Mouse (Mus musculus) neural tube, embryonic 15.5 days (tissue): Measurements from ENCODE around the gene Zc2hc1b. TPM values are rescaled to one million over a fixed set of nuclear protein-coding genes. Genes with fewer than 3 reads are reported as not detected.
"Not testable (repeated sequence)": the region's sequence is repeated elsewhere in the genome, so short reads cannot be mapped to it uniquely, and the experiment has no call there.

ENCODE experiments used
- ATAC-seq: fragments of 200-750 bp; cut with Nextera tagmentation; 2 replicates; pipeline ENCODE4 v1.8.0; 2017; ENCODE audit warnings: mild to moderate bottlenecking, moderate TSS enrichment, moderate library complexity; ENCODE audit not compliant: low FRiP score
- H3K27ac ChIP-seq: fragments of 300-500 bp; sonication (generic); replicated peaks from 2 replicates; pipeline ENCODE4 v1.5.1; 2015; ENCODE audit warnings: mild to moderate bottlenecking, inconsistent platforms
- H3K27me3 ChIP-seq: fragments of 300-500 bp; sonication (generic); replicated peaks from 2 replicates; pipeline ENCODE4 v1.6.1; 2015; ENCODE audit warnings: inconsistent platforms
- H3K36me3 ChIP-seq: fragments of 300-500 bp; sonication (generic); 2 replicates; pipeline ENCODE4 v1.6.1; 2015; ENCODE audit warnings: inconsistent platforms
- H3K4me1 ChIP-seq: fragments of 300-500 bp; sonication (generic); 2 replicates; pipeline ENCODE4 v1.6.1; 2015; ENCODE audit warnings: inconsistent platforms
- H3K4me2 ChIP-seq: fragments of 300-500 bp; sonication (generic); 2 replicates; pipeline ENCODE4 v1.6.1; 2015; ENCODE audit warnings: inconsistent platforms, mild to moderate bottlenecking, moderate library complexity
- H3K4me3 ChIP-seq: fragments of 300-500 bp; sonication (generic); replicated peaks from 2 replicates; pipeline ENCODE4 v1.5.1; 2015; ENCODE audit warnings: mild to moderate bottlenecking, inconsistent platforms
- H3K9ac ChIP-seq: fragments of 300-500 bp; sonication (generic); replicated peaks from 2 replicates; pipeline ENCODE4 v1.6.1; 2015; ENCODE audit warnings: mild to moderate bottlenecking, inconsistent platforms
- H3K9me3 ChIP-seq: fragments of 300-500 bp; sonication (generic); replicated peaks from 2 replicates; pipeline ENCODE4 v1.6.1; 2016; ENCODE audit warnings: inconsistent platforms
- WGBS: fragments of 180-500 bp; shearing (Covaris S2); methylation state at CpG from one replicate; pipeline ENCODE4 v1.1.7; 2015; ENCODE audit warnings: mixed read lengths; 5-methylcytosine and 5-hydroxymethylcytosine counted together
- polyA plus RNA-seq: library from polyadenylated mRNA; unstranded; fragments of >200 nt; fragmentation: Nextera tagmentation; extraction: Ambion mirVana; gene quantifications from 2 replicates; pipeline ENCODE4 v1.2.1, GENCODE M21; 2015

The Zc2hc1b gene
- polyA plus RNA-seq, 1 experiment from 2014 or later: not detected

DNA sequence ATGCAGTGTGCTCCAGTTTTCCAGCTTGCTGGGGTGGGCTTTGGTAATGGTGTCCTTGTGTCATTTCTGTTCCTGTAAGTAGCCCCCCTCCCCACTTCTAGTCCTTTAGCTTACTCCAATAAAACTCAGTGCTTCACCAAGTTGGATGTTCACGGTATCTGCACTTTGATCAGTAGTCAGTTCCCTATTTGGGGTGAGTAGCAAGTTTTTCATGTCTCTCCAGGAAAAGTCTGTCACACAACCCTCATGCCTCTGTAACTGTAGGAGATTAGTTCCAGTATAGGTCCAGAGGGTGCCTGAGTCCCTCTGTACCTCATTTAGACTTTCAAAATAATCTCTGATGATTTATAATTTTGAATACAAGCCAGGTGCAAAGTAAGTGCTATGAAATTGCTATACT is 21.4 kb upstream of the Zc2hc1b start:
- H3K4me1 ChIP-seq: no peaks in the 10 kb centered on the region
- ATAC-seq: no peak
- H3K36me3 ChIP-seq: no peaks in the 10 kb centered on the region
- 92% methylated on average over 1 of the region's 1 CpGs for WGBS
- H3K4me2 ChIP-seq: no peak overlapping the region
- H3K27me3 ChIP-seq: no peaks in the 10 kb centered on the region
- no peak overlapping the region for H3K9ac ChIP-seq
- H3K27ac ChIP-seq: no peak overlapping the region
- no peak overlapping the region for H3K4me3 ChIP-seq
- no peaks in the 10 kb centered on the region for H3K9me3 ChIP-seq

DNA sequence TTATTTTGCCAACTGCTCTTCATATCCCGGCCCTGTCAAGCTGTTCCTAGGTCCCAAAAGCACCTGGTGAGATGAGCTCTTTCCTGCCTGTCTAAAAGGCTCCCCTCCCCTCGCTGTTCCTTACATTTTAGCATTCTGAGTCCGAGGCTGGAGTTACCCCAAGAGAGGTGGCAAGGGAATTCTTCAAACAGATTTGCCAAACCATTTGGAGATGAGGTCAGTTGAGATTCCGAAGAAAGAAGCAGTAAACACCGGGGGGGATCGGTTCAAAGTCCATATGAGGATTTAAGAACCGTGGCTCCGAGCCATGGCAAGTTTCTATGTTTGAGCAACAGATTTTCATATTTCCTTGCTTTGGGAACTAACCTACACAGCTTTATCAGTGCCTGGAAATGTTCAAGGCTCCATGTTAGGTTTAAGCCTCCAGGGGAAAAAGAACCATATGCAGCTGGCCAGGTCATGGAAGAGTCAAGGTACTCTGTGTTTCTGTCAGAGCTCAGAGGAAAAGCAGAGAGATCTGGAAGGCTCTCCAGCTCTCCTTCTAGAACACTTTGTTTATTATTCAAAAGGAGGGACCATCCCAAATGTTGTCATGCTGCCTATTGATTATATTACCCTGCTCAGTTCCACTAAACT is 19.2 kb upstream of the Zc2hc1b start:
- no peaks in the 10 kb centered on the region for H3K9me3 ChIP-seq
- no peak overlapping the region for H3K4me2 ChIP-seq
- no peak overlapping the region for H3K9ac ChIP-seq
- no peaks in the 10 kb centered on the region for H3K27me3 ChIP-seq
- 83% methylated on average over 8 of the region's 8 CpGs for WGBS
- H3K4me1 ChIP-seq: peaks cover 5% of the 10 kb centered on the region
- ATAC-seq: no peak
- H3K27ac ChIP-seq: no peak overlapping the region
- no peak overlapping the region for H3K4me3 ChIP-seq
- H3K36me3 ChIP-seq: no peaks in the 10 kb centered on the region

DNA sequence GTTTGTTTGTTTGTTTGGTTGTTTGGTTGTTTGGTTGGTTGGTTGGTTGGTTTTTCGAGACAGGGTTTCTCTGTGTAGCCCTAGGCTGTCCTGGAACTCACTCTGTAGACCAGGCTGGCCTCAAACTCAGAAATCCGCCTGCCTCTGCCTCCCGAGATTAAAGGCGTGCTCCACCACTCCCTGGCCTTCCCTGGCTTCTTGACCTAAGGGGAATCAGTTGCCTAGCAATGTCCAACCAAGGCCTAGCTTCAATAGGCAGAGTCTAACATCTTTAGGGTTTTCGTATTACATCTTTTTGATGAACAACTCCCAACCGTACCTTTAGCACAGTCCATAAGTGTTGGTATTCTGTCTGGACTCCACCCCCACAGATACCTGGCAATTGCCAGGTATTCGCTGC is 15.7 kb upstream of the Zc2hc1b start:
- H3K4me1 ChIP-seq, H3K9ac ChIP-seq, H3K27ac ChIP-seq, H3K9me3 ChIP-seq, H3K36me3 ChIP-seq, H3K27me3 ChIP-seq: not testable (repeated sequence)
- H3K4me2 ChIP-seq: peak overlapping the region; percentile 71
- H3K4me3 ChIP-seq: peak overlapping the region; percentile 99
- ATAC-seq: 0 out of 2 replicates have a peak, but pooled peaks have one; percentile 7
- 86% methylated on average over 7 of the region's 7 CpGs for WGBS

DNA sequence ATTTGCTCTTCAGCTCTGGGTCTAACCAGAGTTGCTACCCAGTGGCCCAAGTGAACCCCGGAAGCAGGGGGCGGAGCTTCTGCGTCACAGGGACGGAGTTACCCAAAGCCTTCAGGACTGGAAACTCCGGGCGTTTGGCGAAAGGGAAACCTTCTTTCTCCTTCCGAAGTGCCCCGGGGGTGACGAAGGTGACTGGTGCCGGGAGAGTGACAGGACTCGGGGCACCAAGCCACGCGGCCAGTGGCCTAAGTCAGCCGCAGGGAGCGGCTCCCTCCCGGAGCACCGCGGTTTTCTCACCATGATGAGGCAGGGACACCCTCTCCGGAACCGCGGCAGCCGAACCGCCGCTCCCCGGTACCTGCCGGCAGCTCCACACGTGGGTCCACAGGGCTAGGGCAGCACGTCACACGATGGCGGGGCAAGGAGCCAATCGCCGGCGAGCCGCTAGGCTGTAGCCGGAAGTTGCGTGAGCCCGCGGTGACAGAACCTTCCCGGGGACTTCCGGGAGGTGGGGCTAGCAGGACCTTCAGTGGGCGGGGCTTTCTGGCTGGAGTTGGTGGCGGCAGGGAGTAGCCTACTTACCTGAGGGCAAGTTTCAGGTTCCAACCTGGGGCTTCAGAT is 15.0 kb upstream of the Zc2hc1b start, which contains the start of gene Ltv1:
Gene Ltv1 (minus strand): TSS at position 438 of the 621 bp plus-strand sequence.
- H3K27me3 ChIP-seq: no peaks in the 10 kb centered on the region
- WGBS: under 1% methylated on average over 43 of the region's 43 CpGs
- ATAC-seq: peak; percentile 100

DNA sequence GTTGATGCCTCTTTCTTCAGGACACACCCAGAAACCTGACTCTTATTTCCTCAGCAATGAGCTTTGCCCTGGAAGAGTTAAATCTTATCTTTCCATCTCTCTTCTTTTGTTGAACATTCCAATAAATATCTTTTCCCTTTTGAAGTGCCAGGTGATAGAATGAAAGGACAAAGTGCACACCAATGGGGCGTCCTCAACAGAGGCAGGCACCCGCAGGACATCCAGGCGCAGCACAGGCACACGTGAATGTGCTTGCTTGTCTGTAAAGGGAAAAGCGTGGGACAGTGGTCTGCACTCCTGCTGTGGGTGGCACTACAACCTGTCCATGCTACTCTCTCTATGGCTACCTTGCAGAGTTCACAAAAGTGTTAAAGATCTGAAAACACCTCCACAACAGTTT is 12.1 kb upstream of the Zc2hc1b start:
- H3K27ac ChIP-seq: no peak overlapping the region
- peaks cover 7% of the 10 kb centered on the region for H3K4me1 ChIP-seq
- H3K4me2 ChIP-seq: no peak overlapping the region
- no peak for ATAC-seq
- H3K9ac ChIP-seq: no peak overlapping the region
- H3K4me3 ChIP-seq: no peak overlapping the region
- H3K9me3 ChIP-seq: no peaks in the 10 kb centered on the region
- WGBS: 82% methylated on average over 5 of the region's 5 CpGs
- peaks cover 39% of the 10 kb centered on the region for H3K36me3 ChIP-seq
- H3K27me3 ChIP-seq: no peaks in the 10 kb centered on the region

More for the DNA sequence above, 15.0 kb upstream of the Zc2hc1b start, which contains the start of gene Ltv1:
- H3K27ac ChIP-seq: peak within 1 kb of the TSS; percentile 79
- H3K9ac ChIP-seq: peak within 1 kb of the TSS; percentile 82
- H3K36me3 ChIP-seq: peaks cover 13% of the 10 kb centered on the region
- no peaks in the 10 kb centered on the region for H3K9me3 ChIP-seq
- peaks cover 7% of the 10 kb centered on the region for H3K4me1 ChIP-seq
- peak within 1 kb of the TSS; percentile 99 for H3K4me3 ChIP-seq
- H3K4me2 ChIP-seq: peak within 1 kb of the TSS; percentile 71

DNA sequence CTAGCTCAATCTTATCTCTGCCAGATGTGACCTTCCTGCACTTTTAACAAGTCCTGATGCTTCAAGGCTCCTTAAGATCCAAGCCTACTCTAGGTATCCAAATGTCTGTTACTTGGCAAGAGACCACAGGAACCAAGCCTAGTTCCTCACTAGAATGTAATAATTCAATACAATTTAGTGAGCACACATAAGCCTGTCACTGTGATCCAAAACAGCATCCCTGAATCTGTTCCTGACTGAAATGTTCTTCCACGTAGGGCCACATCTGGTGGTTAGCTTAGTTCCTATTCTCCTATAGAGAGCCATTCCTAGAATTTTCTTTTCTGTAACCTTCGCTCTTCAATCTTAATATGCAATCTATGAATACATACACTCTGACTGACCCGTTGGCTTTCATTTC is 8.9 kb upstream of the Zc2hc1b start:
- WGBS: 90% methylated on average over 3 of the region's 3 CpGs
- Histone ChIP-seq H3K4me1 (no peaks in the 10 kb centered on the region), H3K4me2 (no peak overlapping the region), H3K27ac (no peak overlapping the region), H3K9ac (no peak overlapping the region), H3K36me3 (peaks cover 47% of the 10 kb centered on the region), H3K9me3 (no peaks in the 10 kb centered on the region), H3K4me3 (no peak overlapping the region), H3K27me3 (no peaks in the 10 kb centered on the region)
- no peak for ATAC-seq

DNA sequence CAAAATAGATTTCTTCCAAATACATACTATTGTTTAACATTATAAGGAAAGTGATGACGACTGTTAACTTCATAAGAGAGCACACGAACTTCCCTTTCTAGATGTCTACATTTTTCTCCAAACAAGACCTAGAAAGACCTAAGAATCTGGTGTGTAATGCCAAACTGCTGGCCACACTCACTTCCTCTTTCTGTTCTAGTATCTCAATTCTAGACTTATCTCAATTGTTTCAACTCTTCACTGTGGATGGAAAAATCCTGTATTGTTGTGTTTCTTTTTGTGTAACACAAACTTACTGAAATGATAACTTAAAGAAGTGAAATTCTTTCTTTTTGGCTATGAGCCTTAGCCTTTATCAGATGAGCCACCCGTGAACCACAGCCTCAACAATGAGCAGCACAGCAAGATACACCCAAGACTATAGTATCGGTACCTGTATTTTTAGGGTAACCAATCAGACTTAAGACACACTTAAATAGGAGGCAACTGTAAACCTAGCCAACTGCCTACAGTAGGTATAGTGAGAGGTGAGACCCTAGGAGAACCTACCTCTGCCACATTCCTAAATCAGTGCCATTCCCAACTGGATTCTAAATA is 6.4 kb upstream of the Zc2hc1b start:
- H3K36me3 ChIP-seq: peaks cover 64% of the 10 kb centered on the region
- H3K9me3 ChIP-seq: no peaks in the 10 kb centered on the region
- H3K27ac ChIP-seq: no peak overlapping the region
- no peak overlapping the region for H3K9ac ChIP-seq
- whole genome bisulfite sequencing: 93% methylated on average over 4 of the region's 4 CpGs
- no peak for ATAC-seq
- no peaks in the 10 kb centered on the region for H3K4me1 ChIP-seq
- no peaks in the 10 kb centered on the region for H3K27me3 ChIP-seq
- no peak overlapping the region for H3K4me2 ChIP-seq
- H3K4me3 ChIP-seq: no peak overlapping the region

DNA sequence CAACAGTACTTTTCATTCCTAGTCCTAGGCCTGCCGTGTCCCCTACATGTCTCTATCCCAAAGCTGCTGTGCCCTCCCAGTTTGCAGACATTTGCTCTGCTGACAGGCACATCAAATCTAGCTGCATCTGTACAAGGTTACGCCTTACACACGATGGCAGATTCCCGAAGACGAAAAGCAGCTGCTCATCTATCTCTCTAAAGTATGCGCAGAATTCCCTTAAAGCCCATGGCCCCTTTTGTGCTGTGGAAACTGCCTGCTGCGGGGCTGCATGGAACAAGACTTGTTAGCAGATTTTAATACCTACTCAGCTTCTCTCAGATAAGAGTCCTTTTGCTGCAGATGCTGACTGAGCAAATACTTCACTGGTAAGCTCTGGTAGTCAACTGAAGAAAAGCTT is 2.4 kb upstream of the Zc2hc1b start:
- Histone ChIP-seq H3K4me2 (no peak overlapping the region), H3K27ac (no peak overlapping the region), H3K27me3 (no peaks in the 10 kb centered on the region), H3K4me3 (no peak overlapping the region), H3K9ac (no peak overlapping the region), H3K9me3 (no peaks in the 10 kb centered on the region), H3K4me1 (no peaks in the 10 kb centered on the region), H3K36me3 (peaks cover 59% of the 10 kb centered on the region)
- no peak for ATAC-seq
- 93% methylated on average over 7 of the region's 7 CpGs for WGBS

DNA sequence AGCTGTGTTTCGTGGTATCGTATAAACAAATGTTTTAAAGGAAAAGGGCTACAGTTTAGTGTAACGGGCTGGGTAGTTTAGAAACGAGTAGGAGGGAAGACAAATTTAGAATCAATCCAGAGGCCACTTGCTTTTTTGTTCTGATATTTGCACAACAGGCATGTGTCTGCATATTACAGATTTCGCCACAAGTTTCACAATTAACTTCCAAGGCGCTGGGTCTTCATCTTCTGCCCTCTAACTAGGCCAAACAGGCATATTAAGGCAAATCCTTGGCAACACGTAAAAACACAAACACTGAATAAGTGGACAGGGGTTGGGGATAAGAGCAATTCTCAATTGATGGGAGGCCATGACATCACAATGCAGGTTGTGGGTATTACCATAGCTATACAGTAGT is 2.0 kb downstream of the Zc2hc1b start:
- Histone ChIP-seq H3K4me3 (no peak overlapping the region), H3K4me2 (no peak overlapping the region), H3K4me1 (peaks cover 3% of the 10 kb centered on the region; the same call in 1 of the 2 replicates), H3K27ac (no peak overlapping the region), H3K36me3 (peaks cover 39% of the 10 kb centered on the region), H3K9ac (no peak overlapping the region), H3K9me3 (no peaks in the 10 kb centered on the region), H3K27me3 (no peaks in the 10 kb centered on the region)
- WGBS: 90% methylated on average over 7 of the region's 7 CpGs
- no peak for ATAC-seq

DNA sequence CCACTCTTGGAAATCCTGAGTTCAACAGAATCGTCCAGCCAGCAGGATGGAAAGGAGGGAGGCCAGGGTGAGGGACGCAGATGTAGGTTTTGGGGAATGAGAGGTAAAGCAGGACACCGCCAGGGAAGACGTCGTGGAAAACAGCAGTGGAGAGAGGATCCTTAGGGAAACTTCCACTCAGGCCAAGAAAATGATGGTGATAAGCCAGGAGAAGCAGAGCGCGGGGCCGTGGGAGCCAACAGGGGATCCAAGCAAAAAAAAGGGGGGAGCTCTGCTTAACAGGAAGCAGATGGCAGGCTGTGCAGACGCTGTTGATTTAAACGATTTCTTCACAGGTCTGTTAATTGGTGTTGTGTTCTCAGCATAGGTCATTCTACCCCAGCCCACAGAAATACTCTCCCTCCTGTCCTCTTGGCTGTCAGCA is 5.0 kb downstream of the Zc2hc1b start:
- Histone ChIP-seq H3K9me3 (no peaks in the 10 kb centered on the region), H3K4me3 (no peak overlapping the region), H3K9ac (no peak overlapping the region), H3K36me3 (peaks cover 11% of the 10 kb centered on the region), H3K4me2 (no peak overlapping the region), H3K27me3 (no peaks in the 10 kb centered on the region), H3K27ac (no peak overlapping the region), H3K4me1 (peaks cover 3% of the 10 kb centered on the region; the same call in 1 of the 2 replicates)
- no peak for ATAC-seq
- WGBS: 54% methylated on average over 10 of the region's 10 CpGs

DNA sequence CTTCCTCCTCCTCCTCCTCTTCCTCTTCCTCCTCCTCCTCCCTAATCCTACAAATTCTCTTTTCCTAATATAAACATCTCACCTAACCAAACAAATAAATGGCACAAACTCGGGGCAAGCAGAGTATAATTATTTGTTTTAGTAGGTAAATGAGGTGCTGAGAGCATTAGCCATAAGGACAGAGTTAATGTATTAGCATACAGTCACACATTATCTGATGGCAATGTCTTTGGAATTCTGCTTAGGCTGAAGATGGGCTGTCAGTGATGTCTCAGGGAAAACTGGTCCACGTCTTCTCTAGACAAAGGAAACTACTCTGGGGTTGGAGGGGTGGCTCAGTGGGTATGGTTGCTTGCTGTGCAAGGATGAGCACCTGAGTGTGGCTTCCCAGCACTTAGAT is 6.4 kb downstream of the Zc2hc1b start:
- H3K9me3 ChIP-seq: no peaks in the 10 kb centered on the region
- WGBS: 64% methylated on average over 2 of the region's 2 CpGs
- no peak overlapping the region for H3K9ac ChIP-seq
- no peak overlapping the region for H3K4me3 ChIP-seq
- no peak overlapping the region for H3K4me2 ChIP-seq
- H3K27me3 ChIP-seq: no peaks in the 10 kb centered on the region
- ATAC-seq: peak; percentile 32
- H3K27ac ChIP-seq: no peak overlapping the region; the same call in 1 of the 2 replicates
- peaks cover 3% of the 10 kb centered on the region; the same call in 1 of the 2 replicates for H3K4me1 ChIP-seq
- H3K36me3 ChIP-seq: no peaks in the 10 kb centered on the region
